Mouse (Mus musculus) kidney, postnatal 0 days (tissue): ENCODE results near the gene Mfap1a. TPM values are rescaled to one million over a fixed set of nuclear protein-coding genes. Genes with fewer than 3 reads are reported as not detected.

Experiments
- ATAC-seq: fragments of 200-750 bp; cut with Nextera tagmentation; replicated peaks from 2 replicates; pipeline ENCODE4 v1.8.0; 2017; ENCODE audit warnings: low read depth, moderate number of reproducible peaks, moderate TSS enrichment, moderate library complexity; ENCODE audit not compliant: low FRiP score
- DNase-seq: peaks from one replicate; pipeline ENCODE4 v3.0.0-alpha.2; 2016; ENCODE audit warnings: low spot score
- H3K27ac ChIP-seq: fragments of 300-500 bp; sonication (generic); 2 replicates; pipeline ENCODE4 v1.5.1; 2014; ENCODE audit warnings: mild to moderate bottlenecking
- H3K27me3 ChIP-seq: fragments of 300-500 bp; sonication (generic); 2 replicates; pipeline ENCODE4 v1.6.1; 2014; ENCODE audit warnings: low read length, mixed read lengths; ENCODE audit not compliant: insufficient read depth
- H3K36me3 ChIP-seq: fragments of 300-500 bp; sonication (generic); 2 replicates; pipeline ENCODE4 v1.6.1; 2014; ENCODE audit warnings: low read length, mixed read lengths; ENCODE audit not compliant: insufficient read depth
- H3K4me1 ChIP-seq: fragments of 300-500 bp; sonication (generic); replicated peaks from 2 replicates; pipeline ENCODE4 v1.6.1; 2014; ENCODE audit warnings: antibody characterized with exemption, low read length, mixed read lengths; ENCODE audit not compliant: insufficient read depth
- H3K4me2 ChIP-seq: fragments of 300-500 bp; sonication (generic); 2 replicates; pipeline ENCODE4 v1.6.1; 2014; ENCODE audit warnings: mild to moderate bottlenecking, low read length, moderate library complexity, mixed read lengths
- H3K4me3 ChIP-seq: fragments of 300-500 bp; sonication (generic); replicated peaks from 2 replicates; pipeline ENCODE4 v1.5.1; 2014; ENCODE audit warnings: low read depth, low read length
- H3K9ac ChIP-seq: fragments of 300-500 bp; sonication (generic); 2 replicates; pipeline ENCODE4 v1.6.1; 2014; ENCODE audit warnings: low read depth, low read length
- H3K9me3 ChIP-seq: fragments of 300-500 bp; sonication (generic); replicated peaks from 2 replicates; pipeline ENCODE4 v1.6.1; 2016; ENCODE audit warnings: low read length, inconsistent platforms, mixed read lengths
- CTCF ChIP-seq: IDR thresholded peaks from 2 replicates; pipeline ENCODE4 v1.5.1; 2016; ENCODE audit warnings: antibody characterized with exemption, low read depth, mild to moderate bottlenecking, moderate library complexity
- WGBS: fragments of 180-500 bp; shearing (Covaris S2); extraction: QIAGEN DNeasy Blood & Tissue Kit; methylation state at CpG from one replicate; pipeline ENCODE4 v1.1.7; 2014; 5-methylcytosine and 5-hydroxymethylcytosine counted together
- polyA plus RNA-seq: library from polyadenylated mRNA; unstranded; fragments of >200 nt; fragmentation: Nextera tagmentation; extraction: Ambion mirVana; gene quantifications from 2 replicates; pipeline ENCODE4 v1.2.1, GENCODE M21; 2015

The Mfap1a gene
- polyA plus RNA-seq, 1 experiment from 2014 or later, result 16.6 TPM

- Histone ChIP-seq H3K9ac (peak overlapping the region; percentile 99), H3K27ac (peak overlapping the region; percentile 98), H3K4me2 (peak overlapping the region; percentile 72), H3K9me3 (no peaks in the 10 kb centered on the region), H3K36me3 (peaks cover 8% of the 10 kb centered on the region; the same call in 1 of the 2 replicates), H3K27me3 (no peaks in the 10 kb centered on the region), H3K4me3 (peak overlapping the region; percentile 97), H3K4me1 (peaks cover 9% of the 10 kb centered on the region; the same call in 1 of the 2 replicates)
- DNase-seq, result peak; percentile 73
- TF ChIP-seq CTCF, result peak; percentile 10; the same call in 1 of the 2 replicates
- WGBS, result 0% methylated on average over 7 of the region's 7 CpGs
- no peak for ATAC-seq
Observed at GRCm38 (mm10) chr2:121450093-121450492, 56.4 kb downstream of the Mfap1a start.

GRCm38 (mm10) chr2:121449545-121450011 is 56.9 kb downstream of the Mfap1a start:
- DNase-seq (no peak), ATAC-seq (peak; percentile 30; the same call in 1 of the 2 replicates)
- H3K27me3 ChIP-seq, result no peaks in the 10 kb centered on the region
- peak overlapping the region; percentile 97 for H3K4me3 ChIP-seq
- H3K9ac ChIP-seq, result peak overlapping the region; percentile 99
- no peak for TF ChIP-seq CTCF
- WGBS, result under 1% methylated on average over 52 of the region's 54 CpGs
- H3K4me1 ChIP-seq, result peaks cover 9% of the 10 kb centered on the region; the same call in 1 of the 2 replicates
- H3K4me2 ChIP-seq, result peak overlapping the region; percentile 72
- H3K9me3 ChIP-seq, result no peaks in the 10 kb centered on the region
- peak overlapping the region; percentile 98 for H3K27ac ChIP-seq
- H3K36me3 ChIP-seq, result peaks cover 8% of the 10 kb centered on the region; the same call in 1 of the 2 replicates

DNA sequence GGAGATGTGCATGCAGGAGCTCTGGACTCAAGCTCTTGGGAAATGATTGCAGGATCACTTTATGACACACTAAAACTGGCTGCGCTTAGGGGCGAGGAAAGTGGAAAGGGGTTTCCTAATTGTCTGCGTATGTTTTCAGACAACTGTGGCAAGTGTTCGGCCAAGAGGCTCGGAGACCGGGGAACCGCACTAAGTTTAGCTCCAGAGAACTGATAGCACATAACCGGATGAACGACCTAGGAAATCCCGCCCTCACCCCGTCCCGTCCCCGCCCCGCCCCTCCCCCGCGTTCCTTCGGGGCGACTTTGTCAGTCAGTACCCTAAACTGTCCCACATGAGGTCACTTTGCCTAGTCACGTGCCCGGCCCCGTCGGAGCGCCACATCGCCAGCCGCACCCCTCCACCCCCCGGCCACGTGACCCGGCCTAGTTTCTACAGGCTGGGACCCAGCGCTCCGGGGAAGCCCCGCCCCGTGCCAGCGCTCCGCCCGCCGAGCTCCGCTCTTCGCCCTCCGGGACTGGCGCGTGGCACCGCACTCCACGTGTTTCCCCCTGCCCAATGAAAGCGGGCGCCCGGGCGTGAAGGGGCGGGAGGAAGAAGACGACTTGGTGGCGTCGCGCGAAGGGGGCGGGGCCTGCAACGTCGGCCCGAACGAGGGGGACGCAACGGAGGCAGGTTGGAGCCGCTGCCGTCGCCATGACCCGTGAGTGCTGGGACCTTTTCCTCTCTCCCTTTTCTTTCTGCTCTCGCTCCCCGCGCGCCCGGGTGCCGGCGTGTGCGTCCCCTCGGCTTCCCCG is 57.5 kb downstream of the Mfap1a start, which contains the start of gene Serf2:
Gene Serf2, plus strand, starts transcription at position 457 of the 797 bp plus-strand sequence.
- Histone ChIP-seq H3K4me3 (peak within 1 kb of the TSS; percentile 97), H3K36me3 (peaks cover 8% of the 10 kb centered on the region; the same call in 1 of the 2 replicates), H3K4me1 (peaks cover 9% of the 10 kb centered on the region; the same call in 1 of the 2 replicates), H3K9ac (peak within 1 kb of the TSS; percentile 99), H3K4me2 (peak within 1 kb of the TSS; percentile 72), H3K27me3 (no peaks in the 10 kb centered on the region), H3K9me3 (no peaks in the 10 kb centered on the region), H3K27ac (peak within 1 kb of the TSS; percentile 98)
- peak; percentile 98 for ATAC-seq
- no peak for TF ChIP-seq CTCF
- WGBS, result under 1% methylated on average over 65 of the region's 74 CpGs
- DNase-seq, result peak; percentile 99

DNA sequence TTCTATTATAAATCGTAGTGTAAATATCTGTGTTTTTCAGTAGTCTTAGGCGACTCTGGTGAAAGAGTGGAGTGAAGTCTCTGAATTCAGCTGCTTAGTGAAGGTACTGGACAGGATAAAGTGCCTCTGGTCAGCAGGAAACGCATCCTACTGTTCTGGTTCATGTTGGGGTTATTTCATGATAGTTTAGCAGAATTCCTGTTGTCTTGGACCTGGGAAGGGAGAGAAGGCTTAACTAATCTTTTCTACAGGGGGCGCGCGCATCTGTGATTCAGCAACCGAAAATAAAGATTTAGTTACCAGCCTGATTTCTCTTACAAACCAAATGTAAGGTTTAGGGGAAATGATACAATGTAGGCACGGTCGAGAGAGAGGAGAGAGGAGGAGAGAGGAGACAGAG is 58.3 kb downstream of the Mfap1a start:
- H3K4me3 ChIP-seq, result peak overlapping the region; percentile 97
- peak overlapping the region; percentile 95 for H3K27ac ChIP-seq
- DNase-seq, result peak; percentile 87
- H3K36me3 ChIP-seq, result peaks cover 5% of the 10 kb centered on the region; the same call in 1 of the 2 replicates
- H3K9ac ChIP-seq, result peak overlapping the region; percentile 57; the same call in 1 of the 2 replicates
- peak; percentile 54; the same call in 1 of the 2 replicates for TF ChIP-seq CTCF
- H3K4me2 ChIP-seq, result peak overlapping the region; percentile 72
- H3K4me1 ChIP-seq, result peaks cover 9% of the 10 kb centered on the region; the same call in 1 of the 2 replicates
- no peak for ATAC-seq
- 14% methylated on average over 9 of the region's 9 CpGs for WGBS
- H3K9me3 ChIP-seq, result no peaks in the 10 kb centered on the region
- H3K27me3 ChIP-seq, result no peaks in the 10 kb centered on the region

GRCm38 (mm10) chr2:121447006-121447405 is 59.5 kb downstream of the Mfap1a start:
- no peak for TF ChIP-seq CTCF
- Histone ChIP-seq H3K4me2 (no peak overlapping the region), H3K27me3 (no peaks in the 10 kb centered on the region), H3K36me3 (no peaks in the 10 kb centered on the region), H3K4me1 (peaks cover 17% of the 10 kb centered on the region), H3K27ac (no peak overlapping the region), H3K4me3 (no peak overlapping the region), H3K9me3 (no peaks in the 10 kb centered on the region), H3K9ac (no peak overlapping the region)
- WGBS, result 90% methylated on average over 3 of the region's 3 CpGs
- DNase-seq, result no peak
- no peak for ATAC-seq

- H3K27me3 ChIP-seq, result no peaks in the 10 kb centered on the region
- no peak overlapping the region for H3K4me3 ChIP-seq
- H3K9ac ChIP-seq, result no peak overlapping the region
- TF ChIP-seq CTCF, result no peak
- no peak overlapping the region for H3K27ac ChIP-seq
- H3K4me1 ChIP-seq, result peaks cover 21% of the 10 kb centered on the region
- ATAC-seq (no peak), DNase-seq (no peak)
- no peaks in the 10 kb centered on the region for H3K36me3 ChIP-seq
- WGBS, result 77% methylated on average over 4 of the region's 4 CpGs
- H3K9me3 ChIP-seq, result no peaks in the 10 kb centered on the region
- no peak overlapping the region for H3K4me2 ChIP-seq
Observed at GRCm38 (mm10) chr2:121446506-121446905, 60.0 kb downstream of the Mfap1a start.
